Mouse (Mus musculus): ENCODE measurements around the gene Kif3b.

Kif3b gene

GRCm38 (mm10) chr2:153298460-153298859 lies 7.2 kb downstream of the Kif3b start:
- DNase-seq, result no peak

GRCm38 (mm10) chr2:153298863-153299262 lies 7.7 kb downstream of the Kif3b start:
- no peak for DNase-seq

GRCm38 (mm10) chr2:153301123-153301522 lies 9.9 kb downstream of the Kif3b start:
- DNase-seq, result no peak

- no peak for DNase-seq
Measured at GRCm38 (mm10) chr2:153305240-153305639, 14.0 kb downstream of the Kif3b start.

- DNase-seq, result peak; percentile 30
Measured at GRCm38 (mm10) chr2:153308586-153308985, 17.4 kb downstream of the Kif3b start.

- DNase-seq, result no peak
Measured at GRCm38 (mm10) chr2:153309106-153309505, 17.9 kb downstream of the Kif3b start.

- no peak for DNase-seq
Measured at GRCm38 (mm10) chr2:153310228-153310627, 19.0 kb downstream of the Kif3b start.

- no peak for DNase-seq
Measured at GRCm38 (mm10) chr2:153312884-153313283, 21.7 kb downstream of the Kif3b start.

- no peak for DNase-seq
Measured at GRCm38 (mm10) chr2:153318408-153318807, 27.2 kb downstream of the Kif3b start.

GRCm38 (mm10) chr2:153319036-153319643 lies 27.9 kb downstream of the Kif3b start:
- DNase-seq, result no peak

GRCm38 (mm10) chr2:153325706-153326376 lies 34.6 kb downstream of the Kif3b start:
- DNase-seq, result no peak

- peak; percentile 63 for DNase-seq
Measured at GRCm38 (mm10) chr2:153332271-153332670, 41.1 kb downstream of the Kif3b start.

- DNase-seq, result no peak
Measured at GRCm38 (mm10) chr2:153332981-153333380, 41.8 kb downstream of the Kif3b start.

GRCm38 (mm10) chr2:153333822-153334232 lies 42.6 kb downstream of the Kif3b start:
- DNase-seq, result no peak

GRCm38 (mm10) chr2:153334281-153334680 lies 43.1 kb downstream of the Kif3b start:
- DNase-seq, result no peak

- no peak for DNase-seq
Measured at GRCm38 (mm10) chr2:153336117-153336516, 44.9 kb downstream of the Kif3b start.

GRCm38 (mm10) chr2:153338361-153339350 lies 47.4 kb downstream of the Kif3b start:
- DNase-seq, result no peak

GRCm38 (mm10) chr2:153342166-153342565 lies 51.0 kb downstream of the Kif3b start:
- DNase-seq, result no peak

- no peak for DNase-seq
Measured at GRCm38 (mm10) chr2:153342602-153343001, 51.4 kb downstream of the Kif3b start.

GRCm38 (mm10) chr2:153343191-153343590 lies 52.0 kb downstream of the Kif3b start:
- DNase-seq, result no peak

GRCm38 (mm10) chr2:153345071-153345453 lies 53.8 kb downstream of the Kif3b start:
- DNase-seq, result no peak

- DNase-seq, result peak; percentile 97
Measured at GRCm38 (mm10) chr2:153345454-153346220, 54.4 kb downstream of the Kif3b start, which contains the start of gene Asxl1. Gene Asxl1, plus strand, starts transcription at chr2:153345829.
